Mouse (Mus musculus): Measurements from ENCODE around the gene Hoxd10. TPM values are rescaled to one million over a fixed set of nuclear protein-coding genes. Genes with fewer than 3 reads are reported as not detected.

Gene Hoxd10
- polyA plus RNA-seq, 1 experiment from 2014 or later = not detected

DNA sequence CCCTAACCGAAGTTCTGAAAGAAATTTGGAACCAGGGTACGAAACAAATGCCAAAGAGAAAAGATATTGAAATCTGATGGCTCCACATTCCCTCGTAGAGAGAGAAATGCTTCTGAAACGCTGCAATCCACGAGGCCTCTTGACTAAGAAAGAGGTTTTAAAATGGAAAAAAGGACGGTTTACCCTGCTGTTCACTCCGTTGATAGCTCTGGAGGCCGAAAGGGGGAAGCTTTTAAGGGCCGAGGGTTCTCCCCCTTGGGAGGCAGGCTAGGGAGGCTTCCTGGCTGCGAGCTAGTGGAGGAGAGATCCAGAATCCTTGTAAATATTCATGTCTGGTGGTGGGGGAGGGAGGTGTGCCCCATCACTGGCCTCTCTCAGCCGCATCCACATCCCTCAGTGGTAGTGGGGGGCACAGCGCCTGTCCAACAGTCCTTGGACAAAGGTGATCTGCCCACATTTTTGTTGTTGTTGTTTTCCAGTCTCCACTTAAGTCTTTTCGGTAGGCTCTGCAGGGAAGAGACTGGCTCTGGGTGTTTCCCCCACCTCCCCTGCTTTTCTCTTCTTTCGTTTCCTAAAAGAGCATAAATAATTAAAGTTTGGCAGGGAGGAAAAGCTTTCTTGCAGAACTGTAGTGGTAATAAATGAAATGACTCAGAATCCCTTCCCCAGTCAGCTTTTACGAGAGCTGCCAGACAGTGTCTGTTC lies 12.7 kb upstream of the Hoxd10 start, which contains the start of gene Hoxd11:
Gene Hoxd11 (plus strand): TSS at position 667 of the 705 bp plus-strand sequence.
- no peak for DNase-seq

DNA sequence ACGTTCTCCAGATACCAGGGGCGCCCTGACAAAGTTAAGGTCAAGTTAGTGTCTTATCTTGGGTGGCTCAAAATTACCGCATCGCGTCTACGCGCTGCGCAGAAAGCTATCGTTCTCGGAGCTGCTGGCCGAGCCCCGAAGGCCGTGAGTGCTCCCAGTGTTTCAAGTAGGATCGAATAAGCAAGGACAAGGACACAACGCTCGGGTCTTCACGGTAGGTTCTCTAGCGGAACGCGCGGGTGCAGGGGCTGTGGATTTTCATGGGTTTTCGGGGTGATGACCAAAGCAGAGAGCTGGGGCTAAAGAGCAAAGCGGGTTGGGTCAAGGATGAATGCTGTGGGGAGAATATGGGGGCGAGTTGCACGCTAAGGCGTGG lies 12.1 kb upstream of the Hoxd10 start:
- peaks cover 99% of the 10 kb centered on the region for H3K27me3 ChIP-seq (ENCODE audit: control insufficient read depth, insufficient read depth, low read length)
- no peak for ATAC-seq (ENCODE audit: low FRiP score, low TSS enrichment)
- H3K9ac ChIP-seq (replicated peaks; ENCODE audit: low read length) = no peak overlapping the region
- no peaks in the 10 kb centered on the region for H3K36me3 ChIP-seq (ENCODE audit: control insufficient read depth, insufficient read depth, low read length)
- no peak overlapping the region for H3K27ac ChIP-seq (replicated peaks; ENCODE audit: low read depth, low read length)
- H3K4me3 ChIP-seq (replicated peaks; ENCODE audit: low read depth, low read length) = no peak overlapping the region
- H3K4me1 ChIP-seq (ENCODE audit: control insufficient read depth, insufficient read depth, low read length) = 0 out of 2 replicates have a peak, but pooled peaks cover 4% of the 10 kb centered on the region
- H3K4me2 ChIP-seq (ENCODE audit: low read length) = no peak overlapping the region
- H3K9me3 ChIP-seq (ENCODE audit: control insufficient read depth, low read length) = no peaks in the 10 kb centered on the region
- WGBS = under 1% methylated on average over 26 of the region's 26 CpGs
- no peak for DNase-seq

More for the DNA sequence above, 12.7 kb upstream of the Hoxd10 start, which contains the start of gene Hoxd11:
- Histone ChIP-seq H3K4me1 (ENCODE audit: control insufficient read depth, insufficient read depth, low read length) (0 out of 2 replicates have a peak, but pooled peaks cover 4% of the 10 kb centered on the region), H3K27me3 (ENCODE audit: control insufficient read depth, insufficient read depth, low read length) (peaks cover 99% of the 10 kb centered on the region), H3K4me3 (replicated peaks; ENCODE audit: low read depth, low read length) (no peak within 1 kb of the TSS), H3K9ac (replicated peaks; ENCODE audit: low read length) (no peak within 1 kb of the TSS), H3K36me3 (ENCODE audit: control insufficient read depth, insufficient read depth, low read length) (no peaks in the 10 kb centered on the region), H3K4me2 (ENCODE audit: low read length) (no peak within 1 kb of the TSS), H3K9me3 (ENCODE audit: control insufficient read depth, low read length) (no peaks in the 10 kb centered on the region), H3K27ac (replicated peaks; ENCODE audit: low read depth, low read length) (no peak within 1 kb of the TSS)
- no peak for ATAC-seq (ENCODE audit: low FRiP score, low TSS enrichment)
- WGBS = 2% methylated on average over 15 of the region's 15 CpGs

- no peak overlapping the region for H3K27ac ChIP-seq (replicated peaks; ENCODE audit: low read depth, low read length)
- peaks cover 99% of the 10 kb centered on the region for H3K27me3 ChIP-seq (ENCODE audit: control insufficient read depth, insufficient read depth, low read length)
- ATAC-seq (ENCODE audit: low FRiP score, low TSS enrichment) (no peak), DNase-seq (no peak)
- H3K4me2 ChIP-seq (ENCODE audit: low read length) = no peak overlapping the region
- no peaks in the 10 kb centered on the region for H3K36me3 ChIP-seq (ENCODE audit: control insufficient read depth, insufficient read depth, low read length)
- H3K4me3 ChIP-seq (replicated peaks; ENCODE audit: low read depth, low read length) = no peak overlapping the region
- H3K9me3 ChIP-seq (ENCODE audit: control insufficient read depth, low read length) = no peaks in the 10 kb centered on the region
- H3K9ac ChIP-seq (replicated peaks; ENCODE audit: low read length) = no peak overlapping the region
- under 1% methylated on average over 23 of the region's 23 CpGs for WGBS
- 0 out of 2 replicates have a peak, but pooled peaks cover 4% of the 10 kb centered on the region for H3K4me1 ChIP-seq (ENCODE audit: control insufficient read depth, insufficient read depth, low read length)
These were observed 11.7 kb upstream of the Hoxd10 start for GRCm38 (mm10) chr2:74679980-74680379.

- no peak overlapping the region for H3K4me3 ChIP-seq (replicated peaks; ENCODE audit: low read depth, low read length)
- H3K9ac ChIP-seq (replicated peaks; ENCODE audit: low read length) = no peak overlapping the region
- no peaks in the 10 kb centered on the region for H3K9me3 ChIP-seq (ENCODE audit: control insufficient read depth, low read length)
- 0 out of 2 replicates have a peak, but pooled peaks cover 4% of the 10 kb centered on the region for H3K4me1 ChIP-seq (ENCODE audit: control insufficient read depth, insufficient read depth, low read length)
- ATAC-seq (ENCODE audit: low FRiP score, low TSS enrichment) = no peak
- no peak overlapping the region for H3K27ac ChIP-seq (replicated peaks; ENCODE audit: low read depth, low read length)
- DNase-seq = no peak
- no peaks in the 10 kb centered on the region for H3K36me3 ChIP-seq (ENCODE audit: control insufficient read depth, insufficient read depth, low read length)
- WGBS = 2% methylated on average over 21 of the region's 21 CpGs
- H3K27me3 ChIP-seq (ENCODE audit: control insufficient read depth, insufficient read depth, low read length) = peaks cover 99% of the 10 kb centered on the region
- no peak overlapping the region for H3K4me2 ChIP-seq (ENCODE audit: low read length)
These were observed 10.9 kb upstream of the Hoxd10 start for GRCm38 (mm10) chr2:74680561-74681398.

DNA sequence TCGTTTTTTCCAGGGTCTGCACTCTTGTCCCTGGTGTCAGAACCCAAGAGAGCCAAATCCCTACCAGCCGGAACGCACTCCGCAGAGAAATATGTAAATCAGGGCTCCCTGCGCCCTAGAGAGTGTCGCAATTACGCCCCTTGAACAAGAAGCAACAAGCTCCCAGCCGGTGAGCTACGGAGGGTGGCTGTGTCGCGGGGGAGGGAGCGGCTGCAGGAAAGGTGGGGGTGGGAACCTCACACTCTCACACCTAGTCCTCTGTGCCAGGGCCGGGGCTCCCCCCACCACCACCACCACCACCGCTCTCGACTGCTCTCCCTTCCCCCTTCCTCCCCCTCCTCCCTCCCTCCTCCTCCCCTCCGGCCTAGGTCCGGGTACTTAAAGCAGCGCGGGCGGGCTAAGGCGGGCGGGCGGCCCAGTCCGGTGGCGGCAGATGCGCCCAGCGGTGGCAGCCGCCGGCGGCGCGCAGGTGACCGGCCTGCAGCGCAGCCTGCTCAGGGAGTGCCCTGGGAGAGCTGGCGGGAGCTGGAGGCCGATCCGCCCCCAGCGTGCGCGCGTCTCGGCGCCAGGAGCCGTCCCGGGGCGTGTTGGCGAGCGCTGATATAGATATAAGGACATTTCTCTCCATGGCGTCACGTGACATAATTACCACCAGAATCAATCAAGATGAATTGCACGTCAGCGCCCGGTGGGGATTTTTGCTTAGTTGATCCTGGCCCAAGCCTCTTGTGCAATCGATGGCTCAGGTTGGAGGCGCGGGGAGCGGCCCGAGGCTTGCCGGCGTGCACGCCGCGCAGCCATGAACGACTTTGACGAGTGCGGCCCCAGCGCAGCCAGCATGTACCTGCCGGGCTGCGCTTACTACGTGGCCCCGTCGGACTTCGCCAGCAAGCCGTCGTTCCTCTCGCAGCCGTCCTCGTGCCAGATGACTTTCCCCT lies 9.9 kb upstream of the Hoxd10 start:
- peak overlapping the region; percentile 8; the same call in 1 of the 2 replicates for H3K4me3 ChIP-seq (replicated peaks; ENCODE audit: low read depth, low read length)
- DNase-seq = no peak

GRCm38 (mm10) chr2:74682796-74683195 lies 8.9 kb upstream of the Hoxd10 start:
- Histone ChIP-seq H3K4me1 (ENCODE audit: control insufficient read depth, insufficient read depth, low read length) (0 out of 2 replicates have a peak, but pooled peaks cover 4% of the 10 kb centered on the region), H3K4me2 (ENCODE audit: low read length) (no peak overlapping the region), H3K9ac (replicated peaks; ENCODE audit: low read length) (no peak overlapping the region), H3K4me3 (replicated peaks; ENCODE audit: low read depth, low read length) (0 out of 2 replicates have a peak overlapping the region, but pooled peaks have one; percentile 8), H3K27ac (replicated peaks; ENCODE audit: low read depth, low read length) (no peak overlapping the region), H3K27me3 (ENCODE audit: control insufficient read depth, insufficient read depth, low read length) (peaks cover 98% of the 10 kb centered on the region), H3K9me3 (ENCODE audit: control insufficient read depth, low read length) (no peaks in the 10 kb centered on the region), H3K36me3 (ENCODE audit: control insufficient read depth, insufficient read depth, low read length) (no peaks in the 10 kb centered on the region)
- under 1% methylated on average over 49 of the region's 51 CpGs for WGBS
- DNase-seq (no peak), ATAC-seq (ENCODE audit: low FRiP score, low TSS enrichment) (no peak)

More for the DNA sequence above, 9.9 kb upstream of the Hoxd10 start:
- ATAC-seq (ENCODE audit: low FRiP score, low TSS enrichment) = 0 out of 2 replicates have a peak, but pooled peaks have one; percentile 14
- Histone ChIP-seq H3K27me3 (ENCODE audit: control insufficient read depth, insufficient read depth, low read length) (peaks cover 98% of the 10 kb centered on the region), H3K9ac (replicated peaks; ENCODE audit: low read length) (no peak overlapping the region), H3K4me1 (ENCODE audit: control insufficient read depth, insufficient read depth, low read length) (0 out of 2 replicates have a peak, but pooled peaks cover 4% of the 10 kb centered on the region), H3K9me3 (ENCODE audit: control insufficient read depth, low read length) (no peaks in the 10 kb centered on the region), H3K27ac (replicated peaks; ENCODE audit: low read depth, low read length) (no peak overlapping the region), H3K36me3 (ENCODE audit: control insufficient read depth, insufficient read depth, low read length) (no peaks in the 10 kb centered on the region), H3K4me2 (ENCODE audit: low read length) (no peak overlapping the region)
- 1% methylated on average over 75 of the region's 78 CpGs for WGBS

DNA sequence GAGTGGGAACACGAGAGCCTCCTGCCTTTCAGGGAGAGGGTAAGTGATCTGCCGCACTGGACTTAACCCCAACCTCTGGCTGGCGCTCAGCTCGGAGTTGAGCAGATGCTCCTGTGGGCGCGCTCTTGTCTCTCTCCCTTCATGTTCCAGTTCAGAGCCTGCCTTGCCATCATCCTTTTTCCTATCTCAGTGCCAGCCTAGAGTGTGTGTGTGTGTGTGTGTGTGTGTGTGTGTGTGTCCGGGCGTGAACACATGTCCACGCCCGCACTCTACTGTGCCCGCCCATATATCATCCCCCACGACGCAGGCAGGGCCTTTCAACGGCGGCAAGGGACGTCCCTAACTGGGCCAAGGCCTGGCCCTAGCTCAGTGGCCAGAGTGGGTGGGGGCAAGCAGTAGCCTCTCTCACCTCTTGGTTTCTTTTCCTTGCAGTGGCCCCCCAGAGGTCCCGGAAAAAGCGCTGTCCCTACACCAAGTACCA lies 8.2 kb upstream of the Hoxd10 start:
- no peak overlapping the region for H3K4me3 ChIP-seq (replicated peaks; ENCODE audit: low read depth, low read length)
- DNase-seq = no peak
- H3K36me3 ChIP-seq (ENCODE audit: control insufficient read depth, insufficient read depth, low read length) = no peaks in the 10 kb centered on the region
- 0 out of 2 replicates have a peak, but pooled peaks cover 4% of the 10 kb centered on the region for H3K4me1 ChIP-seq (ENCODE audit: control insufficient read depth, insufficient read depth, low read length)
- H3K9me3 ChIP-seq (ENCODE audit: control insufficient read depth, low read length) = no peaks in the 10 kb centered on the region
- 1% methylated on average over 18 of the region's 18 CpGs for WGBS
- H3K27ac ChIP-seq (replicated peaks; ENCODE audit: low read depth, low read length) = no peak overlapping the region
- peaks cover 98% of the 10 kb centered on the region for H3K27me3 ChIP-seq (ENCODE audit: control insufficient read depth, insufficient read depth, low read length)
- ATAC-seq (ENCODE audit: low FRiP score, low TSS enrichment) = no peak
- no peak overlapping the region for H3K9ac ChIP-seq (replicated peaks; ENCODE audit: low read length)
- H3K4me2 ChIP-seq (ENCODE audit: low read length) = no peak overlapping the region

DNA sequence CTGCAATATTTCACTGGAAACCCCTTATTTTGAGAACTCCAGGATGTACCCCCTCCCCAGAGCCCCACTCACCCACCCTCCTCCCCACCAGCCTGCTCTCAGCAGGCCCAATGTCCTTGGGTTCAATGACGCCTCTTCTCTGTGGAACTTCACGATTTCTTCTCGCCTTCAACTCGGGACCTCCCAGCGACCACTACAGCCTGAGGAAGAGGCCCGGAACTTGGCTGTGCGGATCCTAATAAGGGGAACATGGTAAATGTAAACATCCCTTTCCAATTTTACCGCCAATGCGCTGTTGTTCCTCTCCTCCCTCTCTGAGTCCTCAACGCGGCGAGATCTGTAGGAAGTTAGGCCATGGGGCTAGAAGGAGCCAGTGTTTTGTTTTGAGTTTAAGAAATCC lies 7.6 kb upstream of the Hoxd10 start:
- Histone ChIP-seq H3K27me3 (ENCODE audit: control insufficient read depth, insufficient read depth, low read length) (peaks cover 98% of the 10 kb centered on the region), H3K4me3 (replicated peaks; ENCODE audit: low read depth, low read length) (no peak overlapping the region), H3K4me1 (ENCODE audit: control insufficient read depth, insufficient read depth, low read length) (0 out of 2 replicates have a peak, but pooled peaks cover 4% of the 10 kb centered on the region), H3K9ac (replicated peaks; ENCODE audit: low read length) (no peak overlapping the region), H3K27ac (replicated peaks; ENCODE audit: low read depth, low read length) (no peak overlapping the region), H3K4me2 (ENCODE audit: low read length) (no peak overlapping the region), H3K9me3 (ENCODE audit: control insufficient read depth, low read length) (no peaks in the 10 kb centered on the region), H3K36me3 (ENCODE audit: control insufficient read depth, insufficient read depth, low read length) (no peaks in the 10 kb centered on the region)
- ATAC-seq (ENCODE audit: low FRiP score, low TSS enrichment) (no peak), DNase-seq (no peak)
- under 1% methylated on average over 12 of the region's 12 CpGs for WGBS

Data from midbrain, embryonic 14.5 days (tissue).